Mouse (Mus musculus): Measurements from ENCODE around the gene Glb1. TPM values are rescaled to one million over a fixed set of nuclear protein-coding genes. Genes with fewer than 3 reads are reported as not detected.

Gene Glb1
- 10 to 100 TPM; 17.3 to 19.9 TPM for total RNA-seq (2023)

DNA sequence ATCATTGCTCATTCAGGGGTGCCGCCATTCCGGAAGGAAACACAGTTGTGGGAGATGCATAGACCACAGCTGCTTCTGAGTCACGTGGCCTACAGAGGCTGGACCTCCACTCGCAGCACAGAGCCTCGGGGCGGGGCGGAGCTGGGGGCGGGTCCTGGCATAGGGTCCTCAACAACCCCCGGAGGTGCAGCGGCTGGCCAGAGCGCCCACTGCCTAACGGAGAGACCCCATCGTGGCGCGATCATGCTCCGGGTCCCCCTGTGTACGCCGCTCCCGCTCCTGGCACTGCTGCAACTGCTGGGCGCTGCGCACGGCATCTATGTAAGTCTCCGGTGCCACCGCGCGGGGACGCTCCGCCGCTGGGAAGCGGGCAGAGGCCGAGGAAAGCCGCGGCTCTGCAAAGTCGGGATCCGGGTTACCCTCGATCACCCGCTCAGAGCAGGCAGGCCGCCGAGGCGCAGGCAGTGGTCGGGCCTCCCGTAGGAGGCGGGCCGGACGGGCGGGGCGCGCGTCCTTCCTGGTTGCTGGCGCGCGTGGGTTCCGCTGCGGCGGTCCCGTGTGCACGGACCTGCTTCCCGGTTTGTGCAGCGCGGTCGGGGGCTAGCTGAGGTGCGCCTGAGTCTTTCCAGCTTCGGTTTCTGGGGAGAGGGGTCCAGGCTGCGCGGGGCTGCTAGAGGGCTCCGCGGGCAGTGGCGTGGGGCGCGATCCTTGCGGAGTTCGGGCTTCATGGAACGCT, at the start of gene Glb1, which contains the start of gene Tmppe:
TSS of gene Glb1 (plus strand) at position 128 of the 736 bp plus-strand sequence.
TSS of gene Tmppe (plus strand) at position 157 of the 736 bp plus-strand sequence.

DNA sequence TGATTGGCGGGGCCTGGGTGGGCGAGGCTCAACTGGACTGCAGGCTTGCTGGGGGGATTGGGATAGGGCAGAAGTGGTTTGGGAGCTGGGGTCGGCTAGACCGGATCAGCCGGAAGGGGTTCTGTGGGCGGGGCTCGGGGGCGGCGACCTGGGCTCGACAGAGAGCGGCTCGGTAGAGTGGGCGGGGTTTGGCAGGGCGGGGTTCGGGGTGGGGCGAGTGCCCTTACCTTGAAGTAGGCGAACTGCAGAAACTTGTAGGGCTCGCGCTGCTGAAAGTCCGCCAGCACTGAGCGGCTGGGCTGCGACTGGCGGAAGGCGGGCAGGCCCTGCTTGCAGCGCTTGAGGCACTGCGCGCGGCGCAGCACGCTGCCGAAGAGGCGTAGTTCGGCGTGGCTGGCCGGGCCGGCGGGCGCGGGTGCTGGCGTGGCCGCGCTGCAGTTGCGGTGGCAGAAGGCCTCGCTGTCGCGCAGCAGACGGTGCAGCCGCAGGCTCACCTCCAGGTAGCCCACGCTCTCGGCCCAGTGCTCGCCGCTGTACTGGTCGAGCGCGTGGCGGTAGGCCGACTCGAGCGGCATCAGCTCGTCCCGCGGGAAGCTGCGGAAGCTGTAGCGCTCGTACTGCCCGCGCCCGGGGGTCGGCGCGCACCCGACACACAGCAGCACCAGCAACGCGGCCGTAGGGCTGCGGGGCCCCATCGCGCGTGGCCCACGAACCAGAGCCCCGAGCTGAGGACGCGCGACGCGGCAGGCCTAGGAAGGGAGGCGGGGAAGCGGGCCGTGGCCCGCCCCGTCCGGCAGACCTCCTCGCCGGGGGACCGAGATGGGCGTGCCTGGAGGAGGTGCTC, 10.7 kb upstream of the Glb1 start, which contains the start of gene Crtap:
TSS of gene Crtap (minus strand) at position 771 of the 844 bp plus-strand sequence.

DNA sequence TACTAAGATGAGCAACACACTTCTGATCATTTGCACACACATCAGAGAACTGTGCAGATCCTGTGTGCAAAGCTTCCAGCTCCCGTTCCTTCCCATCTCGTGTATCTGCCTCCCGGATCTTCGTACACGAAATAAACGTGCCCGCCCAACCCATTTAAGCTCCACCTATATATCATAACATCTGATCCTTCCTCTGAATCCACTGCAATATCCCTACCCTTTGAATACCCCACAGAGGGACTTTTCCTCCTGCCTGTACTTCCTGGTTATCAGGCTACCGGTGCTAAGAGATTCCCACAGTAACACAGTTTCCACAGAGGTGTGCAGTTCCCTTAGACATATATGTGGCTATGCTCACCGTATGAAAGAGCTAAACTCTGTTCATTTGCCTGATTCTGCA, 103.9 kb downstream of the Glb1 start, which contains the start of gene Ccr4:
TSS of gene Ccr4 (minus strand) at position 101 of the 400 bp plus-strand sequence.

DNA sequence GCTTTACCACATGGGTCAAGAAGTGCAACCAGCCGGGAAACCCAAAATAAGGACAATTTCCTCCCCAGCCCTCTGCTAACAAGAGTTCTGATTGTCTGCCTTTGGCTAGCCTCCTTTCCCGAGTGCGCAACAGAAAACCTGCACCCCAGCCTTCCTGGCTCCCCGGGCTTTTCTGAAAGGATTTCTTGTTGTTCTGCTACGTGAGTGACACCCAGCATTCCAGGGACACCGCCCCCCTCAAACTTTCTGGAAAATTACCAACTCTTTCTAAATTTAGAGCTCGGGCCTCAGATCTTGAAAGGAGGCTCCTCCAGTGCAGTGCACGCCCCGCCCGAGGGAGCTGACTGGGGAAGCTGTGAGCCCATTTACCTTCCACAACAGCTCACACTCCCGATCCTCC, 114.5 kb downstream of the Glb1 start, which contains the start of gene C130032M10Rik:
TSS of gene C130032M10Rik (plus strand) at position 334 of the 400 bp plus-strand sequence.

Other genes with a start within 250 kb of the Glb1 start
- gene Bcl2a1c, start 70.9 kb upstream of the Glb1 start, total RNA-seq (2023), result not detected
- gene Crtap, start 10.4 kb upstream of the Glb1 start, total RNA-seq (2023), result 1 to 10 TPM; 4.7 to 8.2 TPM
- gene Tmppe, start within 50 bp of the Glb1 start, total RNA-seq (2023), result 1 to 10 TPM; 6.7 to 7.9 TPM
- not detected for gene Ccr4, start 103.8 kb downstream of the Glb1 start, total RNA-seq (2023)
- gene C130032M10Rik, start 114.6 kb downstream of the Glb1 start, total RNA-seq (2023), result not detected
- gene Trim71, start 163.3 kb downstream of the Glb1 start, total RNA-seq (2023), result not detected
- gene Cnot10, start 239.1 kb downstream of the Glb1 start, total RNA-seq (2023), result 10 to 100 TPM; 36.9 to 49.2 TPM

Measured in neutrophil, adult 83 days (primary cell).